Mouse (Mus musculus) testis, adult 2 months (tissue): ENCODE results near the gene Psmg3.

Experiments used
- CTCF ChIP-seq: fragments of 200-500 bp; IDR thresholded peaks from 2 replicates; pipeline ENCODE4 v1.5.1; 2012; ENCODE audit warnings: low read depth, mild to moderate bottlenecking, inconsistent platforms, low read length, moderate library complexity; ENCODE audit not compliant: control insufficient read depth, insufficient read depth, insufficient replicate concordance
- POLR2A ChIP-seq: fragments of 200-500 bp; IDR thresholded peaks from 2 replicates; pipeline ENCODE4 v1.6.1; 2012; ENCODE audit warnings: low read depth, mild to moderate bottlenecking, inconsistent platforms, low read length, moderate library complexity; ENCODE audit not compliant: control insufficient read depth

GRCm38 (mm10) chr5:139829384-139829783 is 2.7 kb upstream of the Psmg3 start:
- TF ChIP-seq CTCF (no peak), POLR2A (no peak)
